Comparison of ENCODE assay signal across 26 mouse cellular contexts in genomic region chr10:25399016-25399415, GRCm38 (mm10).
"Had no signal": no experiment of that assay in that cellular context is flagged by ENCODE, and none has a peak within 500 bp of the region (broad histone marks: within the 10 kb centered on the region; RNA-seq: fewer than 3 reads in every experiment).

No protein-coding gene starts in this region.

- DNase-seq: left cerebral cortex, postnatal 4 days; liver; liver, embryonic 13.5 days; liver, postnatal 0 days; lung, adult 18-20 months; lung, adult 2 months; lung, embryonic 14.5 days; lung, postnatal 10 days; lung, postnatal 14 days; lung, postnatal 36 days; midbrain, embryonic 14.5 days had no signal

- H3K4me3 ChIP-seq: limb, embryonic 10.5 days; limb, embryonic 12.5 days; limb, embryonic 13.5 days; limb, embryonic 15.5 days; liver, embryonic 12.5 days; liver, embryonic 13.5 days; liver, embryonic 15.5 days; lung, embryonic 15.5 days; megakaryocyte, embryonic 14.5 days; midbrain, embryonic 10.5 days; midbrain, embryonic 12.5 days; midbrain, embryonic 13.5 days; midbrain, embryonic 15.5 days; myocyte had no signal

- H3K4me1 ChIP-seq: midbrain, embryonic 15.5 days had no signal

- H3K27ac ChIP-seq: limb, embryonic 10.5 days; limb, embryonic 12.5 days; limb, embryonic 13.5 days; limb, embryonic 15.5 days; liver, embryonic 12.5 days; liver, embryonic 13.5 days; liver, embryonic 14.5 days; liver, embryonic 15.5 days; lung, embryonic 15.5 days; macrophage; midbrain, embryonic 12.5 days; midbrain, embryonic 13.5 days; midbrain, embryonic 15.5 days had no signal
